Mouse (Mus musculus): Measurements from ENCODE around the gene Trio.
"Not testable (repeated sequence)": the region's sequence is repeated elsewhere in the genome, so short reads cannot be mapped to it uniquely, and the experiment has no call there.

Trio gene

GRCm38 (mm10) chr15:27720297-27720696 lies 305.4 kb downstream of the Trio start:
- not testable (repeated sequence) for DNase-seq (ENCODE audit: low spot score)

DNA sequence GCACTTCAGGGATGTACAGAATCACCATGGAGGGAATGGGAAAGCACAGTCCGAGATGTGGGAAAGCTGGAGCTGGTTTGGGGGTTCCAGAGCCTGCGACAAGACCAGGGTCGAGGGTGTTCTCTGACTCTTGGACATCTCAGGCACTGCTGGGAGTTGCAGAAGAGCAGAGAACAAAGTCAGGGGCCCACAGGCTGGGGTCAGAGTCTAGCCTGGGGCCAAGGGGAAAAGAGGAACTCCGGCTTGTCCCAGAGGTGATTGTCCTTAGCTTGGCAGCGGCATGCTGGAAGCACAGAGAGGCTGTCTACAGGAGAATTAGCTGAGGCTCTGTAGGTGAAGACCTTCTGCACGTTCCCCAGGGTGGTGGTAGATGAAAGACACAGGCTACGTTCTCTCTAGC lies 307.0 kb downstream of the Trio start:
- no peak for DNase-seq (ENCODE audit: low spot score)

GRCm38 (mm10) chr15:27715331-27715730 lies 310.3 kb downstream of the Trio start:
- DNase-seq (ENCODE audit: low spot score), result peak; percentile 15

- DNase-seq (ENCODE audit: low spot score), result no peak
These were observed 314.9 kb downstream of the Trio start for GRCm38 (mm10) chr15:27710698-27711097.

DNA sequence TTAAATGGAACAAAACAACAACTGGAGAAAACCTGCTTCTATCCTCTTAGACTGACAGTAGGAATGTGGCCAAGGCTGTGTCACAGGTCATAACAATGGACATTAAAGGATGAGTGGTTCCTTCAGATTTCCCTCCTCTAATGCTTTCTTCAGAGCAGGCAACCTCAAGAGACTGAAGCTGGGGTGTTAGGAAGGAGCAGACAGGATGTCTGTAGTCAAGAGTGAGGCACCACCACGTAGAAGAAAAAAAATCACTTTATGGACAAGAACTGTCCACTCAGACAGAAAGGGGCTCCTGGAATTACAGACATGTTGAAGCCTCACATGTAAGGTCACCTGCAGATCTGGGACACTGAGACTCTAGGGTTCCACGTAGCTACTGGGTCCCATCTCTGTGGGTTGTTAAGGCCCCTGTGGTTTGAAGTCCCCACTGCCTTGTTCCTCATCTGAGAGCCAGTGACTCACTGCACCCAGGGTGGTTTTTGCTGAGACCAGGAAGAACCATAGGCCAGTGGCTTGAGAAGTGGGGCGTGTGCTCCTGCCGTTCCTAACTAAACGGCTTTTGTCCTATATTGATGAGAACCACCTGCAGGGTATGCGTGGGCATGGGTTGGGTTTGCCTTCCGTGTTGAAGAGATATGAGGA lies 316.6 kb downstream of the Trio start:
- DNase-seq (ENCODE audit: low spot score), result no peak

DNA sequence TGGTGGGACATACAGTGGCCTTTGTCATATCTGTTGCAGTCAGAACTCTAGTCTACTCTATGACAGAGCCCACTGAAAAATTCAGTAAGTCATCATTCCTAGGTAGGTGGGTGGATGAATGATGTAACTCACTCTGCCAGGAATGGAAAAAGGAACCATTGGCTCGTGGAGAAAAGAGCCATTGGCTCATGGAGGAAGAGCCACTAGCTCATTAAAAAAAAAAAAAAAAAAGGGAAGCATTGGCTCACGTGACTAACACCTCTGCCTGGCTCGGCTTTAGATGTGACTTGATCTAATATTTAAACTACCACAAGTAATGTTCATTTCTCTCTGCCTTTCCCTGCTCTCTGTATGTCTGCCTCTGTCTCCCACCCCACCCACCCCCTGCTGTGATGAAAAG lies 317.1 kb downstream of the Trio start:
- DNase-seq (ENCODE audit: low spot score), result no peak

DNA sequence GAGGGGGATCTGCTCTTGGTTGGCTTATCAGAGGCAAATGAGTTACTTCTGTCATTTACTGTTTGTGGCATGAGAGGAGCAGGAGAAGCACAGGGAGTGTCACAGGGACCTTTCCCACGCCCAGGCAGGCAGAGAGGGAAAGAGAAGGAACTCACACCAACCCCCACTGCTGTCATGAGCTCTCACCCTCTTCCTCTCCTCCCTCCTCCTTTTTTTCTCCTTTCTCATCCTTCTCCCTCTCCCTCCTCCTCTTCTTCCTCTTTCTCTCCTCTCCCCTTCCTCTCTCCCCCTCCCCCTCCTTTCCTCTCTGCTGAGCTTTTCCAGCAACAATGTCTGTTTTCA lies 322.7 kb downstream of the Trio start:
- DNase-seq (ENCODE audit: low spot score), result no peak

- no peak for DNase-seq (ENCODE audit: low spot score)
These were observed 323.3 kb downstream of the Trio start for GRCm38 (mm10) chr15:27702031-27702971.

DNA sequence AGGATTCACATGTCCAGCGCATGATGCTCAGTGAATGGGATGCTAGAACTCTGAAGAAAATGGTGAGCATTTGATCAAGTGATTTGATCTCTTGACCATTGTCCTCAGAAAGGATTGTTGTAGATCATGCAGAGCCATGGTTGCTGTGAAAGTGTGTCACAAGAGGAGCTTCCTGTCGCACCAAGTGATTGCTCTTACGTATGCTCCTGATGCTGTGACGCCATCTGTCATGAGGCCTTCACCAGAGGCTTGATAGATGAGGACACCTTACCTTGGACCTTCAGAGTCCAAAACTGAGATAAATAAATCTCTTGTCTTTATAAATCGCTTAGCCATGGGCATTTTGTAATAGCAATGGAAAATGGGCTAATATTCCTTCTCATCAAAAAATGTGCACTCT lies 328.0 kb downstream of the Trio start:
- DNase-seq (ENCODE audit: low spot score), result no peak

DNA sequence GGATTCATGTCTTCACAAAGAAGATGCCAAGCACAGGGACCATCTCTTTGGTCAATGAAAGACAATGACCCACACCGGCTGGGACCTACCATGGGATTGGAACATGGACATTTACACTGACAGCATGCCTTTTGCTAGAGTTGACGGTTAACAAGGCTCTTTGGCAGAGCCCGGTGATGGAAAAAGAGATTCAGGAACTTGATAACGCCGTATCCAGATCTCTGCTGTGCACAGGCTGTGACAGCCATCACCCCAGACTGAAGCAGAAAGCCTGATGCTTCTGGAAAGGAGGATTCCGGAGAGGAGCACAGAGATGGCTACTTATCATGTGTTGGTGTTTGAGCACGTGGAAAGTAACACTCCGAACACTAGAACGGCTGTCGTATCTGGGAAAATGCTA lies 332.4 kb downstream of the Trio start:
- no peak for DNase-seq (ENCODE audit: low spot score)

DNA sequence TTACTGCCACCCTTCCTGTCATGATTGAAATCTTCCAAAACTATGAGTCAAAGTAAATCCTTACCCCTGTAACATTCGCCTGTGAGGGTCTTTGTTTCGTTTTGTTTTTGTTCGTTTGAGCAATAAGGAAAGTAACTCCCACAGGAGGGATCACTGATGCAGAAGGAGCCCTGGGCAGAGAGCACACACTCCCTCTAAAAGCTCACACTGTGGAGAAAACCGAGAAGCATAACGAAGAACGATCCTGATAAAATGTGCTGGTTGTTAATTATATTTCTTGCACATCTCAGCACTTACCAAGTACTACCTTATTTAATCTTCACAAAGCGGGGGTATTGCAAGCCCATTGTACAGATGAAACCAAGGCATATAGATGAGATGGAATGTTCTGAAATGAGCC lies 333.5 kb downstream of the Trio start:
- no peak for DNase-seq (ENCODE audit: low spot score)

GRCm38 (mm10) chr15:27691213-27691612 lies 334.4 kb downstream of the Trio start:
- DNase-seq (ENCODE audit: low spot score), result no peak

GRCm38 (mm10) chr15:27688041-27688651 lies 337.5 kb downstream of the Trio start:
- no peak for DNase-seq (ENCODE audit: low spot score)

DNA sequence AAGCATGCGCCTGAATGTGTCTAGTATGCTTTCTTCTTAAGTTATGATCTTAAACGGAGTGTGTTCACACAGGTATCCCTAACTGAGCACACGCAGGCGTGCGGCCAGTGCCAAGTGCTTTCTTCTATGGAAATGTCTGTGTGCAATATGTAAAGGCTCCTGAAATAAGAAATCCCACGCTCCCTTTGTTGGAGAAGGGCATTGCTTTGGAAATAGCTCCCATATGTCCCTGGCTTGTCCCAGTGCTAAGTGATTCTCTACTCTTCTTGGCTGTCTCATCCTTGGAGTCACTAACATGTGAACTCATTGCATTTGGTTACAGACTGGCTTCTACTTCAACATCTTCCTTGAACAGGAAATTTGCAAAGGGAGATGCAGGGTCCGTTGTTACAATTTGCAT lies 340.8 kb downstream of the Trio start:
- no peak for DNase-seq (ENCODE audit: low spot score)

GRCm38 (mm10) chr15:27683206-27683605 lies 342.4 kb downstream of the Trio start:
- no peak for DNase-seq (ENCODE audit: low spot score)

DNA sequence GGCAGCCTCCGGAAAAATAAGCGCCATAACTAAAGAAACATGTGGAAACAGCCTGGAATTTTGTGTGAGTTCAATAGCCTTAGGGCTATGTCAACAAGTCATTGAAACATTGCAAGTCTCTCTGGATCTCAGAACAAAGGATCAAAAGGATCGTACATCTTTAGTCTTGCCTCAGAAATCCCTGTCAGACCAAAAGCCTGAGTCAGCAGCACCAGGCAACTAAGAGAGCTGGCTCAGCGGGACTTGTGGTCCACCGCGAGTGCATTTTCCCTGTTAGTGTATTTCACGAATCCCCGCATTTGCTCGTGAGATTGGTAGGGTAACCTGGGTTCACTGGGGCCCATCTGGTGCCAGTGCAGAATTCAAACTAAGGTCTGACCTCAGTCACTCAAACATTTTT lies 343.0 kb downstream of the Trio start:
- DNase-seq (ENCODE audit: low spot score), result no peak

DNA sequence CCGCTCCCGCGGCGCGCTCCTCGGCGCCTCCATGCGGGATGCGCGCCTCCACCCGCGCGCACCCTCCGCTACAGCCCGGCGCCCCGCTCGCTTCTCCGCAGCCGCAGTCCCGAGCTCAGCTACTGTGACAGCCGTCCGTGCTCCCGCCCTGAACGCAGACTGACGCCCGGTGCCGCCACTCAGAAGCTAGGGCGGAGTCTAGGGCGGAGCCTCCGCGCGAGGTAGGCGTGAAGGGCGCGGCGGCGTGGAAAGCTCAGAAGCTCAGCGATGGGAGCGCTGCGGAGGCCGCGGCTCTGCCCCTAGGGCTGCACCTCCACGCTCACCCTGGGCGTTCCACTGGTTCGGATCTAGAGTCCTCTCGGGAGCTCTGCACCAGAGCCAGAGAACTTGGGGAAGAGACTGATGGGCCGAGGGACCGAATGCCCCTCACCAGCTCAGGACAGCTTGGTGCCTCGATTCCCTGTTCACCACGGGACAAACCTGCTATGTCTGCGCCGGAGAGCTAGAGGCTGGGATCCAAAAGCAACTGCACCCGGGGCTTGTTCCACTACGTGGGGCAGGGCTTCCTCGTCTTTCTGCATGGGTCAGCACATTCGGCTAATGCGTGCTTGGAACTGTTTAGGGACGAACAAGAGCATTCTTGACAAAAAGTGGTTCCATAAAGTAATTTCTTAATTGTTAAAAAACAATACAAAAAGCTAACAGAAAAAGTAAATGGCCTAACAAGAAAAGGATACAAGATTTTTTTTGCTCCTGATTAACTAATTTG lies 344.0 kb downstream of the Trio start, which contains the start of gene Otulinl:
Gene Otulinl, minus strand, starts transcription at position 161 of the 769 bp plus-strand sequence.
- peak; percentile 93 for DNase-seq (ENCODE audit: low spot score)

GRCm38 (mm10) chr15:27680997-27681396 lies 344.7 kb downstream of the Trio start:
- peak; percentile 45 for DNase-seq (ENCODE audit: low spot score)
